Mouse (Mus musculus) gastrocnemius, postnatal 10 days (tissue): ENCODE results near the gene Cnst. TPM values are rescaled to one million over a fixed set of nuclear protein-coding genes. Genes with fewer than 3 reads are reported as not detected.

Experiments
- DNase-seq: peaks from one replicate; pipeline ENCODE4 v3.0.0; 2021; ENCODE audit warnings: mixed read lengths
- long read RNA-seq, 2 experiments: library from polyadenylated mRNA; stranded (forward); transcript quantifications; one replicate each; pipeline ENCODE4 v2.0.0; 2021
- total RNA-seq, 2 experiments: library from RNA; stranded (reverse); gene quantifications; 2 replicates each; pipeline ENCODE4 v1.2.3; 2021

Cnst gene
- total RNA-seq: 10 to 100 TPM; 33.8 to 35.9 TPM
- long read RNA-seq, experiment 1, full-length matches to known transcripts: 25 of 37 reads
- long read RNA-seq, experiment 1, partial matches to known transcripts: 6 of 37 reads
- long read RNA-seq, experiment 1, other reads (novel, unspliced or antisense): 6 of 37 reads
- long read RNA-seq, experiment 2, full-length matches to known transcripts: 21 of 31 reads
- long read RNA-seq, experiment 2, partial matches to known transcripts: 10 of 31 reads
- long read RNA-seq, experiment 2, other reads (novel, unspliced or antisense): 0 of 31 reads

DNA sequence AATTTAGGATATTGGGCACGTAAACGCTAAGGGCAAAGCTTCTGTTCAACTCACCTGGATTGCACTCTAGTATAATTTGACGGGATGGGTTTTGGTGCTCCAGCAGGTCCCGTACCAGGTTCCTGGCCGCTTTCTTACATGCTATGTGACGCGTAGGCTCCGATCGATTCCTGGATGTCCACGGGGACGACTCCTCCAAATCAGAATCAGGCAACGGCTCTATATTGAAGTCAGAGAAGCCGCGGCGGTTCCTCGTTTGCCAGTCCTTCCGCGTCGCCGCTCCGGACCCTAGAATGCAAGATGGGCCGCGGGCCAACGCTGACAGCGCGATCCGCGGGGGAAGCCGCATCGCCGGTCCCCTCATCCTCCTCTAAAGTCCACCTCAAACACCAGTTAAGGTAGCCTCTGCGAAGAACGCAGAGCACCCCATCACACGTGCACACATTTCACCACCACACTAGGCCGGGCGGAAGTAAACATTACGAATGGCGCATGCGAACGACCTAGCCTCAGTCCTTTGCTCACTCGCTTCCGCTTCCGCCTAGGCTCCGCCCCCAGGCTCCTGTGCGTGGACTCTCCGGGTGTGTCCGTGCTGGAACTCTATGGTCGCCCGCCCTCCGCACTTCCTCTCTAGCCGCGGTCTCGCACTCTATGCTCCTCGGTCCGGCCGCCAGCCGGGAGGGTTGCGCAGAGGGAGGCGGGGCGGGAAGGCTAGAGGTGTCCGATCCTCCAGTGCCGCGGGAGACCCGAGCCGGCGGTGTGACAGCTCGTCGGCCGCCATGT lies at the start of gene Cnst, which contains the start of gene Tfb2m:
Gene Cnst, plus strand, starts transcription at position 603 of the 783 bp plus-strand sequence.
Gene Tfb2m, minus strand, starts transcription at position 500 of the 783 bp plus-strand sequence.
- DNase-seq: peak; percentile 95

DNA sequence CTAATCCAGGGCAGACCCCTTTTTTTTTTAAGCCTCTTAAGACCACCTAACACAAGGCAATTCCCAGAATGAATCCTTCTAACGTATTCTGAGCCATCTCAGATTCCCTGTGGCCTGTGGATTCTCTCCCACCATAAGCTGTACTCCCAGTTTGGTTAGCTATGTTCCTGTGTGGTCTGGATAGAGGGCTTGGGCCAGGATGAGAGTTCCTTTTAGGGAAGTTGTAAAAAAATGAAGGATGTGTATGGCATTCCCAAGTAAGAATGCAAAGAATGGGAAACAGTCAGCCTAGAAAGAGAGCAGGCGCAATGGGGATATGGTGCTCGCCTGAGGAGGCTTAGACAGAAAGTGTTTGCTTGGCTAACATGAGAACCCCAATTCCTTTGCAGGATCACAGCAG lies 46.9 kb upstream of the Cnst start:
- DNase-seq: no peak

DNA sequence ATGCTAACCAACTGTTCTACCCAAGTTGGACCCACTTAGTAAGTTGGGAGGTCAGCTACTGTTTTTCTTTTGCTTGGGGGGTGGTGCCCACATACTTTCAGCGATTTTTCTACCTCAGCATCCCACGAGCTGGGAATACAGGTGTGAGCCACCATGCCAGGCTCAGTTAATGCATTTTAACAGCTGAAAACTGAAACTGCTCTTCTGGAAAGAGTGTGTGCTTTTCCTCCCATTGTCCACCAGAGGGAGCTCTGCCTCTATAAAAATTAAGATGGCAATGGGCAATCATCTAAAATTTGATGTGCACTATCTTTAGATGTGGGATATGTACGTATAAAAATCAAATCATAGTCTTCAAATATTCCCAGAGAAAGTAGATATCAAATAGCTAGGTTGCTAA lies 43.6 kb upstream of the Cnst start:
- DNase-seq: no peak

DNA sequence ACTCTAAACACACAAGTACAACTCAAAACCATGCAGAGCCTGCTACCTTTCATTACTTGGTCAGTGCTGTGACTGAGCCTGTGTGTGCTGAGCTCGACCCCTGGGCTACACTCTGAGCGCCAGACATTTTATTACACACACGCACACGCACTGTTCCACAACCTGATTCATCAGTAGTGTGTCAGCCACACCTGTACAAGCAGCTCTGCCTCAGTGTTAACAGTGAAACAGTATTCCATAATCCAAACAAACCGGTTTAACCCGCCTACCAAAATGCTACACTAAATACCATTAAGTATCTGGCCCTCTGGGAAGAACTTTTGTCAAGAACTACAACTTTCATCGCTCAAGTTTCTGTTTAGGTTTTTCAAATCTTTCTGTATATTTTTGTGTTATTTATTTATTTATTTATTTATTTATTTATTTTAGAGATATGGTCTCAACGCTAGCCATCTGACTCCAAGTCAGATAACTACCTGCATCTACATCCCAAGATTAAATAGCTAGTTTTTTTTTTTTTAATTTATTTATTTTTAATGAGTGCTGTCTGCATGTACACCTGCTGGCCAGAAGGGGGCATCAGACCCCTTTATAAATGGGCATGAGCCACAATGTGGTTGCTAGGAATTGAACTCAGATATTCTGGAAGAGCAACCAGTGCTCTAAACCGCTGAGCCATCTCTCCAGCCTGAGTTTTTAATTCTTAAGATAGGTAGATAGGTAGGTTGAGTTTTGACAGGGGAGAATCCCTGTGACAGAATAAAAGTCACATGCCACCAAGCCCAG lies 39.4 kb upstream of the Cnst start:
- peak; percentile 14 for DNase-seq

DNA sequence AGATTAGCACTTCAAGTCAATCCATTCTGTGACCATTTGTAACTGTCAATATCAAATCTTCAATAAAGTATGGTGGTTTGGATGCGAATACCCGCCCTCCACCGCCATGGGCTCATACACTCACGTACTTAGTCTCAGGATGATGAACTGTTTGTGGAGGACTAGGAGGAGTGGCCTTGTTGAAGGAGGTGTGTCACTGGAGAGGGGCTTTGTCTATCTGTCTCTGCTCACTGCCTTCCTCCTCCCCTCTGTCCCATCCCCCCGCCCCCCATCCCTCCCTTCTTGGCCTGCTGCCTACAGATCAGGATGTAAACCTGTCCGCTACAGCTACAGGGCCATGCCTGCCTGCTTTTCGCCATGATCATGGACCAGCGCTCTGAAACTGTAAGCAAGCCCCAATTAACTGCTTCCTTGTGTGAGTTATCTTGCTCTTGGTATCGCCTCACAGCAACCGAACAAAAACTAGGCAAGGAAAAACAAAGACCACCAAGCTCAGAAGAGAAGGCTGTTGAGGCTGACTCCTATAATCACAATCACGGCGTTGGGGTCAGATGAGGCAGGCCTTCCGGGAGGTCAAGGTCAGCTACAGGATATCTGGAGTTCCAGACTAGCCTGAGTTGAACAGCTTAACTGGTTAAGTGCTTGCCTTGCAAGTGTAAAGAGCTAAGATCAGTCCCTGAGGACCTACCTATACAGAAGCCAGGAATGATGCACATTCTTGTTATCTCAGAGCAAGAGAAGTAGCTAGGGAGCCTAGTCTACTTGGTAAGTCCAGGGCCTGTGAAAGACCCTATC lies 35.4 kb upstream of the Cnst start:
- no peak for DNase-seq

DNA sequence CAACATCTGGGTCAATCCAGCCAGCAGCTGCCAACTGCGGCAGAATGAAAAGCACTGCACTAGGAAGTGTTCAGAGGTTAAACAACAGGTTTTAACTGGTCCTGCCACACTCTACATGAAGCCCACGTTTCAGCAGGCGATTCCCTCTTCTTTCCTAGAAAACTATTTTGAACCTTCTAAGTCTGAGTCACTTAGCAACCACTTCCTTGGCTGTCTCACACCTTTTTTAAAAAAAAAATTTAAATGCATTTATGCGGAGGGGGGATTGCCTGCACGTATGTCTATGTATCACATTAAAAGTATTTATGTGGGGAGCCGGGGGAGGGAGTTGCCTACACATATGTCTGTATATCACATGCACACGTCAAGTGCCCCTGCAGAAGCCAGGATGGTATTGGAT lies 34.3 kb upstream of the Cnst start:
- DNase-seq: no peak

DNA sequence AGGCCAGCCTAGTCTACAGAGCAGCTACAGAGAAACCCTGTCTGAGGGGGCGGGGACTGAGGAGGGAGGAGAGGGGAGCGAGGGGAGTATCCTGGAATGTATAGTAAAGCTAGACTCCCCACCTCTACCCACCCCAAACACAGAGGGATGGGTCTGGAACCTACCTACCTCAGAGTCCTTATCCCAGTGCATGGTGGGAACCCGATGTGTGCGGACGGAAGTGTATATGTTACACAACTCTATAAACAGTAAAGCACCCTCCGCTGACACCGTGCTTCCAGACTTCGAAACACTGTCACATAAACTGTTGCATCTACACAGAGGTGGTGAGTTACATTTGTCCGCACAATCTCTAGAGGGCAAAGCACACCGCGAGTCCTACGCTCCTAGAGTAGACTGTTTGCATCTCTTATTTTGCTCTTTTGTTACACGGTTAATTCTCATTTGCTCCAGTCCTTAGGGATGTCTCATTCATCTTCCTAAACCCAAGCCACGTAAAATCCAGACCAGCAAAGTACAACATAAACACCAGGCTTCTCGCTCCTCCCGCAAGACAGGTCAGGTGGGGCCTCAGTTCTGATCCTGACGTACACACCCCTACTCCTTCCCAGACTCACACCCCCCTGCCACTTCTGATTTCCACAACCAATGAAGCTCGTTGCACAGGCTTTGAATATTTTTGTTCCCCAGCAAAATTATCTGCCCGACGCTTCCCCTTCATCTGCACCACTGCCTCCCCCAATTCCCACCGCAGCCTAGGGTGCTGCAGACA lies 29.0 kb upstream of the Cnst start:
- no peak for DNase-seq

DNA sequence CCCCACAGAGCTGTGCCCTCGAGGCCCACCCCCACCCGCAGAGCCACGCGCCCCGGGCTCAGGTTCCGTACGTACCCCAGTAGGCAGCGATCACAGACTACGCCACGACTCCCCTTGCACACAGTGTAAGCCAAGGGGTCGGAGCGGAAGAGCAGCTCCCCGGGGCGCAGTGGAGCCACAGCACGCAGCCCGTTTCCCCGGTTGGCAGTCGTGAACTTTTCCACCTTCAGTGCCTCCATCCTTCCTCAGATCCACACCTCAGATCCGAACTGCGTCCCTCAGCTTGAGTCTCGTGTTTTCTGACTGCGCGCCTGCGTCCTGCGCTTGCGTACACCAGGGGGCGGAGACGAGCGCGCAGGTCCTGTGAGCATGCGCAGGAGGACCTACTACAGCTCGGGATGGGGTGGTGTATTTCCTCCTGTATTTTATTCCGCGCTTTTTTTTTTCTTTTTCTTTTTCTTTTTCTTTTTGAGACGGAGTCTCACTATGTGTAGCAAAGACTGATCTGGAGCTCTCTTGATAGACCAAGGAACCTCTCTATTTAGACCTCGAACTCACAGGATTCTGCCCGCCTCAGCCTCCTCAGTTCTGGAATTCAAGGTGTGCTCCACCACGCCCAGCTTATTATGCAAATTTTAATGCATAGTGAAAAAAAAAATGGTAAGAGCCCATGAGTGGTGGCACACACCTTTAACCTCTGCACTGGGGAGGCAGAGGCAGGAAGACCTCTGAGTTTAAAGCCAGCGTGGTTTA lies 28.3 kb upstream of the Cnst start, which contains the start of gene Smyd3:
Gene Smyd3, minus strand, starts transcription at position 329 of the 753 bp plus-strand sequence.
- peak; percentile 82 for DNase-seq

DNA sequence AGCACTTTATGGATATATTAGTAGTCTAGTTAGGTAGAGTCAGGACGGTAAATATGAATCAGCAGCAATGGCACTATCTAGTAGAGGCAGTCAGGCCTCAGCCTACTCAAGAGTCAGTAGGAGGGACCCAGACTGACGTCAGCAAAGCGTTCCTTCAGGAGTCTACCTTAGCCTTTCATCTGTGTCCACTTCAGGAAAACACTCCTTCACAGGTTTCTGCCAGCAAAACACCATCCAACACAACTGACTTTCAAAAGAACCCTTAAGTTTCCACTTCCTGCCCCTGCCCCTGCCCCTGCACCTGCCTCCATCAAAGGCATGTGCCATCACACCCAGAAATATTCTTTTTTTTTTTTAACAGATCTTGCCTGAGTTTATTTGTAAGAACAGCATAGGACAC lies 26.3 kb upstream of the Cnst start:
- no peak for DNase-seq

DNA sequence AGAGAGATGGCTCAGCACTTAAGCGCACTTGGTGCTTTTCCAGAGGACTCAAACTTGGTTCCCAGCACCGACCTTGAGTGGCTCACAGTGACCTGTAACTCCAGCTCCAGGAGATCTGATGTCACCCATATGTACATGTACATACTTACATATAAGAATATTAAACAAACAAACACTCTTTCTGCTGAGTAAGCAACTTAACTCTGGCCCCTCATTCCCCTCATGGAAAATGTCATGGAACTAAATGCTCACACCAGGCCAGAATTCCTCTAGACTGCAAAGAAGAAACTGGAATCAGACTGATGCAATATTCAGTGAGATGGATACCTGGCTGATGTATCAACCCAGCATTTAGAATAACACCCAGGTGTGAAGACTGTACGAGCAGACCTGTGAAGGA lies 7.1 kb upstream of the Cnst start:
- DNase-seq: no peak

DNA sequence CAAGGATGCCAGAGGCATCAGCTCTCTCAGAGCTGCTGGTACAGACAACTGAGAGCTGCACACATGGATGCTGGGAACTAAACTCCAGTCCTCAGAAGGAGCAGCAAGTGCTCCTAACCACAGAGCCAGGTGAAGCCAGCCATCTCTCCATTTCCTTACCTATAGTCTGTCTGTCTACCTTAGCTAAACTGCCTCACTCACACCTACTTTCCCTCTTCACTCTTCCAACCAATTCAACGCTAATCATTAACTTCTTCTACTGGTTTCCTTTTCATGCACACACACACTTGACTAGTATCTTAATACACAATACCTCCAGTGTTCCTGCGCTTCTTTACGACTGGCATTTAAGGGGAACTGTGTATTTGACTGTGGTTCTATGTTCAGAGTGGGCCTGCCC lies 6.3 kb upstream of the Cnst start:
- DNase-seq: no peak

DNA sequence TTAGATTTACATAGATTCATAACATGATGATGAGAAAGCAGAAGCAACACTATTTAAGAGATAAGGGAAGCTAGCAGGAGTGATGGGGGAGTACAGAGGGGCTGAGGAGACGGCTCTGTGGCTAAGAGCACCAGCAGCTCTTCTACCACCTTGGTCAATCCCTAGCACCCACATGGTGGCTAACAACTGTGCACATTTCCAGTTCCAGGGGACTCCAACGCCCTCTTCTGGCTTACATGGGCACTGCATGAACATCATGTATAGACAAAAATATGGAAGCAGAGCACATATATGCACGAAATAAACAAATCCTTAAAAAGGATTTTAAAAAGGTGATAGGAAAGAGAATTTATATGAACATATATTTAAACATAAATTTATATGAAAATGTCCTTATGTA lies 4.7 kb upstream of the Cnst start:
- DNase-seq: no peak

DNA sequence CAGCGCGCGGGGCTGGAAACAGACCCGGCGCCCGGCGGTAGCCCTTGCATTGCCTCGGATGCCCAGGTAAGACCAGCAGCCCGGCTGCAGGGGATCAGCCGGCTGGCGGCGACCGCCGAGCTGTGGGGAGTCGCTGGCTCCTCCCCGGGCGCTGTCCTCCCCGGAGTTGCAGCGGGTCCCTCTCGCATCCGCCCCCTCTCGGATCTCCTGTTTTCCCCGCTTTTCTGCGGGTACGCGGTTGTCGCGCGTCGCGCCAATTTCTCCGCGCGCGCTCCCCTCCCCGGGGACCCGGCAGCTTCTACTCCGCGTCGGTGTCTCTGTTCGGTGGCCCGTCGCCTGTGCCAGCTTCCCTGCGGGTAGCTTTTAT lies 364 bp downstream of the Cnst start:
- no peak for DNase-seq

DNA sequence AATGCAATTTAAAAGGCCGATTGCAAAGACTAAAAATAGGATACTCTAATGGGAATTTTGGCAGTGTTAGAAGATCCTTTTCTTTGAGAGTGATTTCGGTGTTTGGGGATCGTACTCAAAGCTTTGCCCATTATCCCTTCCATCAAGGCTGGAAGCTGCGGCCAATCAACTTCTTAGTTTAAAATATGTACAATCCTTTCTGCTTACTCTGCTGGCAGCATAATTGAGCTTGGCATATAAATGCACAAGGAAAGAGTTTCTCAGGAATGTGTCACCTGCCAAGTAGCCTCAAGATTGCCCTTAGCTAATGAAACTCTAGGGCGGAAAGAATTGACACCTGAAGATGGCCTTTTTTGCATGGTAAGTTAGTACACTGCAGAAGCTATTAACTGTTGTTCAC lies 1.0 kb downstream of the Cnst start:
- DNase-seq: no peak

DNA sequence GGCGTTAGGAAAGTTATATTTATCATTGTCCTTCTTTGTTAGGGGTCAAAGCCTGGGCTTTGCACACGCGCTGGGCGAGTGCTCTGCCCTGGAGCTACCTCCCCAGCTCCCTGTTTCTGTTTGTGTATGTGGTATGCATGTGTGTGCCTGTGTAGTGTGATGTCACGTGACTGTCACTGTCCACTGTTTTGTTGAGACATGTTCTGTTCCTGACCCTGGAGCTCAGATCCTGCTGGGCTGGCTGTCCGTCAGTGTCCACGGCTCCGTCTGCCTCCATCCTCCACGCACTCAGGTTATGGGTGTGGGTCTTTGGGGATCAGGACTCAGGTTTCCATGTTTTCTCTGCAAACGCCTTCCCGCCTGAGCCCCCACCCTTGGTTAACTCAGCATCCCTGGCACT lies 2.0 kb downstream of the Cnst start:
- DNase-seq: no peak

DNA sequence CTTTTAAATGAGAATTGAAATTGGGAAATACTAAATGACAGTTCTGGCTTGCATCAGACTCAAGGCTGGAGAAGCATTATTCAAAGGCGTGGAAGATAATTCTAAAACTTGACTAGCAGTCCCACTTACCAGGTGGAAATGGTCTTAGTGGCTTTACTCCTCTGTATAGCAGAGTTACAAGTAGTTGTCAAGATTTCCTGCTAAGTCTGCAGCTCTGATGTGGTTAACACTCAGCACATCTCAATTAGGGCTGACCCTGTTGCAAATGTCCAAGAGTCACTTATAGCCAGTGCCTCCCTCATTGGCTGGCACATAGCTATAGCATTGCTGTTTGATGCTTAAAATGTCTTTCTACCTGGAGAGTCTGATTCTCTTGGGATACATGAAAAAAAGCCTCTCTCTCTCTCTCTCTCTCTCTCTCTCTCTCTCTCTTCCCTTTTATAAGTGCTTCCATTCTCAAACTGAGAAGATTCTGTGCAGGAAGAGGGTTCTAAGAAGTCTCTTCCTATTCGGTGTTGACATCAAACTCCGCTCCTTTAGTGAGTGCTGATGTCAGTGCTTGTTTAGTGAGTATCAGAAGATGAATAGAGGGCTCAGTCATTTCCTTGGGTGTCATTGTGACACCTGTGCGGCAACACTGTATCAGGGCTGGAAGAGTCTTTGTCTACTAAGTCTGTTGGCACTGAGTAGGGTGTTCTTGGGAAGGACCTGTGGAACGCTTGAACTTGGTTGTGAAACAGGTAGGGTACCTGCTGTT lies 3.0 kb downstream of the Cnst start:
- no peak for DNase-seq

DNA sequence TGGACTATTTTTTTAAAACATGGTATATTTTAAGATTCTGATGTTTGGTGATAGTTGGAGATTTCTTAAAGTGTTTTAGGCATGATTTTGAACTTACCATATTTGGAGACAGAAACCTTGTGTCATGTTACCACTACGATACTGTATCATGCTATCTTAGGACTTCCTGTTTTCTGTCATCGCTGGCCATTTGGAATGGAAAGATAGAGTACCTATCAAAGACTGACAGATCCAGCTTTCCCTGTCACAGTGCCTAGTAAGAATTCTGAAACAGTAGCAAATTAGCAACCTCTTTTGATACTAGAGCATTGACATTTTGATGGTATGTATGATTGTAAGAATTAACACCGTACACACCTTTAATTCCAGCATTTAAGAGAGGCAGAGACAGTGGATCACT lies 5.2 kb downstream of the Cnst start:
- DNase-seq: no peak

DNA sequence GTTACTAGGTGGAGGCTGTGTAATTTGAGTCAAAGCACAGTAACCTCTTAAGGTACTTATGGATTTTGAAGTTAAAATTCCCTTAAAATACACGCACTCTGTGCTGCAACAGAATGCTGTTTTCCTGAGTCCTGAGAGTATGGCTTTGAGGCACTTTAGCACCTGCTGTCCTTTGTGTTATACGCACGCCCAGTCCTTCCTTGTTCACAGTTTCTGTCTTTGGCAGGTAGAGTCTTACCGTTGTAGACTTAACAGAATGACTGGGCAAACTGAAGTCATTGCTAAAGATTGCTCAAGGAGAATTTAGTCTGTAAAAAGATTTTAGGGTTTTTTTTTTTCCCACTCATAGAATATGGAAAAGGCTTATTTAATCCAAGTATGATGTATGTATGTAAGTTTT lies 5.8 kb downstream of the Cnst start:
- DNase-seq: no peak

DNA sequence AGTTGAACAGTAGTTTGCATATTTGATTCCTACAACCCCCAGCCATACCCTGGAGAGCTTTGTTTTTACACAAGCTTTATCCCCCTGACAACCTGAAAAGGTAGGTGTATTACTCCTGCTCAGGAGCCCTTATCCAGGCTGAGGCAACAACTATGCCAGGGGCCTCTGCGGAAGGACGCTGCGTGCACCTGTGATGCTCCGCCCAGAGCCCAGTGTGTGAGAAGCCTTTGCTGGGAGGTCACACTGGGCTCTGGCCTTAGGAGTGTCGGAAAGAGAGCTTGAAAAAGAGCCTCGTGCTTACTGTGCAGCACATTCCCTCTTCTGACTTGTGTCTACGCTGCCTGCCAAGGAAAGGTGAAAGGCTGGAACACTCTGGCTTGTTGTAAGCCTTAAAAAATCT lies 6.6 kb downstream of the Cnst start:
- no peak for DNase-seq
